In the genomic region with DNA sequence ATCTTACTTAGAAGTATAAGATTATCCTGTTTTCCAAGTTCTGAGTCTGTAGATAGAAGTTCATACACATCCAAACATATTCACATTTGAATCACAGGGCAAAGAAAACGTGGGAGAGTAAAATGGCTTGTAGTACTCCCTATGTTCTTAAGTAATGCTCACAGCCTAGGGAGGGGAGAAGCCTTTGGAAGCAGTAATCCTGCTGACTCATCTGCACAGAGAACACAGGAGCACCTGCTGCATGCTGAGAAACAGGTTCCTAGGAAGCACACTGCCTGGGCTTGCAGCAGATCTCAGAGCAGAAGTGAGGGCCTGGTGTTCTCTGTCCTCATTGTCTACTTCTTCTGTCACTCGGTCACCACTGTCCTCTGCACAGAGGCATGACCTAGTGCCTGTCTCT, we compare ENCODE assay signal across 36 mouse cellular contexts. TPM values are rescaled to one million over a fixed set of nuclear protein-coding genes. Genes with fewer than 3 reads are reported as not detected.
"Had no signal": no experiment of that assay in that cellular context is flagged by ENCODE, and none has a peak within 500 bp of the region (broad histone marks: within the 10 kb centered on the region; RNA-seq: fewer than 3 reads in every experiment).

No protein-coding gene starts in this region.

RNA-seq across cellular contexts. Expression of a gene that starts 20.0 kb away (rescaled TPM):
- total RNA-seq: gastrocnemius, adult 18-20 months; gastrocnemius, adult 8-10 months; gastrocnemius, postnatal 14 days; gastrocnemius, postnatal 36 days; heart, adult 18-20 months; heart, postnatal 10 days; heart, postnatal 25 days; heart, postnatal 4 days; hindbrain, postnatal 0 days; layer of hippocampus, adult 18-20 months; layer of hippocampus, adult 8-10 months; layer of hippocampus, postnatal 14 days; layer of hippocampus, postnatal 36 days; left cerebral cortex, adult 18-20 months; left cerebral cortex, adult 8-10 months; left cerebral cortex, postnatal 10 days; left cerebral cortex, postnatal 25 days; left cerebral cortex, postnatal 4 days had no signal
- polyA plus RNA-seq: heart, embryonic 10.5 days; heart, embryonic 14.5 days; hindbrain, embryonic 11.5 days; hindbrain, embryonic 13.5 days; hindbrain, embryonic 15.5 days; hindbrain, postnatal 0 days; intestine, embryonic 14.5 days; kidney, adult 2 months; kidney, postnatal 0 days; large intestine, adult 2 months; limb, embryonic 11.5 days had no signal

RNA-seq across cellular contexts. Expression of a gene that starts 28.0 kb away (rescaled TPM):
- total RNA-seq: gastrocnemius, adult 18-20 months; gastrocnemius, adult 8-10 months; gastrocnemius, postnatal 14 days; gastrocnemius, postnatal 36 days; heart, adult 18-20 months; heart, adult 8-10 months; heart, postnatal 10 days; heart, postnatal 25 days; heart, postnatal 4 days; hindbrain, postnatal 0 days; layer of hippocampus, adult 18-20 months; layer of hippocampus, adult 8-10 months; layer of hippocampus, postnatal 14 days; layer of hippocampus, postnatal 36 days; left cerebral cortex, adult 18-20 months; left cerebral cortex, adult 8-10 months; left cerebral cortex, postnatal 10 days; left cerebral cortex, postnatal 25 days; left cerebral cortex, postnatal 4 days had no signal
- polyA plus RNA-seq: gonadal fat pad, adult 2 months; heart, embryonic 10.5 days; heart, embryonic 12.5 days; heart, embryonic 14.5 days; heart, embryonic 16.5 days; hindbrain, embryonic 11.5 days; hindbrain, embryonic 13.5 days; hindbrain, embryonic 15.5 days; hindbrain, postnatal 0 days; intestine, embryonic 14.5 days; kidney, adult 2 months; kidney, embryonic 15.5 days; kidney, postnatal 0 days; large intestine, adult 2 months; limb, embryonic 11.5 days; limb, embryonic 13.5 days; liver, embryonic 11.5 days; liver, embryonic 13.5 days had no signal

RNA-seq across cellular contexts. Expression of a gene that starts 29.8 kb away (rescaled TPM):
- total RNA-seq: layer of hippocampus, adult 18-20 months; left cerebral cortex, adult 18-20 months; left cerebral cortex, postnatal 25 days had no signal
